Mouse (Mus musculus) small intestine, adult 2 months (tissue): ENCODE data around the gene Brap.

Experiments
- CTCF ChIP-seq: fragments of 200-500 bp; IDR thresholded peaks from 2 replicates; pipeline ENCODE4 v1.5.1; 2012; ENCODE audit warnings: low read depth, mild to moderate bottlenecking, control low read depth, inconsistent platforms, low read length, moderate library complexity, mixed read lengths; ENCODE audit not compliant: insufficient replicate concordance, insufficient read length; ENCODE audit errors: extremely low read depth
- POLR2A ChIP-seq: fragments of 200-500 bp; IDR thresholded peaks from 2 replicates; pipeline ENCODE4 v1.6.1; 2012; ENCODE audit warnings: low read depth, mild to moderate bottlenecking, control low read depth, inconsistent platforms, low read length, moderate library complexity

DNA sequence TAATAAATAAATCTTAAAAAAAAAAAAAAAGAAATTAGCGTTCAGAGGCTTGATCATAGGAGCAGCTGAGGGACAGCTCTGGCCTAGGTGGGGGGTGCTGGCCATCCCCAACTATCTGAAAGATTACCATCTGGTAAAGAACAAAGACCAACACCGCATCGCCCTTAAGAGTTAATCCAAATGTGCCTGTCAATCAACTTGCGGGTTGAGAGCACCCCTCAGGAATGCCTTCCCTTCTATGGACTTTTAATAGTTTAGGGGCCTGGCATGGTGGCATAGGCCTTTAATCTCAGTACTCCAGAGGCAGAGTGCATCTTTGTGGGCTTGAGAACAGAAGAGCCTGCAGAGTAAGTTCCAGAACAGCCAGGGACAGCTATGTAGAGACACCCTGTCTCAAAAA lies 32.5 kb downstream of the Brap start:
- TF ChIP-seq CTCF (no peak), POLR2A (no peak)
